9 mouse cellular contexts compared by ENCODE assay signal in genomic region chr6:114917770-114918635, GRCm38 (mm10). TPM values are rescaled to one million over a fixed set of nuclear protein-coding genes. Genes with fewer than 3 reads are reported as not detected.
DNase-seq lines count a peak whose midpoint lies in the region; ATAC-seq and TF ChIP-seq lines count a peak whose summit lies in the region.
"Had no signal": no experiment of that assay in that cellular context is flagged by ENCODE, and none has a peak within 500 bp of the region (broad histone marks: within the 10 kb centered on the region; RNA-seq: fewer than 3 reads in every experiment).

No protein-coding gene starts in this region.

- peak overlapping the region; percentile 69 for H3K4me2 ChIP-seq in heart, embryonic 15.5 days
- peak overlapping the region; percentile 78 for H3K4me2 ChIP-seq in kidney, postnatal 0 days (ENCODE audit: low read length)

- peaks cover 59% of the 10 kb centered on the region for H3K79me2 ChIP-seq in liver, adult 2 months (ENCODE audit: control insufficient read depth, insufficient read depth, low read length)

- no peak overlapping the region for H3K4me3 ChIP-seq in liver, adult 2 months (ENCODE audit: insufficient read depth, low read depth, low read length)
- H3K4me3 ChIP-seq in heart, embryonic 15.5 days: peak overlapping the region; percentile 76
- peak overlapping the region; percentile 77; the same call in 1 of the 2 replicates for H3K4me3 ChIP-seq in kidney, postnatal 0 days (replicated peaks; ENCODE audit: low read depth, low read length)

- TF ChIP-seq CTCF in liver, adult 2 months (IDR thresholded peaks at IDR 0.05; ENCODE audit: low read depth, low read length): no peak
- no peak for TF ChIP-seq CTCF in kidney, postnatal 0 days (IDR thresholded peaks at IDR 0.05; ENCODE audit: low read depth)

- DNase-seq in liver, adult 2 months (ENCODE audit: extremely low read depth, low read depth, low spot score): peak; percentile 52
- DNase-seq in liver: no peak
- no peak for DNase-seq in kidney, postnatal 0 days (ENCODE audit: low spot score)
- peak; percentile 68 to 78 for DNase-seq in lung, postnatal 4 days
- DNase-seq in right cerebral cortex, adult 2 months (ENCODE audit: low spot score in 2 of 2): no peak
- no peak for DNase-seq in layer of hippocampus, adult 9-10 months (ENCODE audit: low spot score)
- DNase-seq in ovary, postnatal 10 days (ENCODE audit: low spot score): no peak

- peaks cover 38% of the 10 kb centered on the region for H3K4me1 ChIP-seq in liver, adult 2 months (ENCODE audit: control insufficient read depth, insufficient read depth, low read length)
- H3K4me1 ChIP-seq in heart, embryonic 15.5 days (replicated peaks): peaks cover 67% of the 10 kb centered on the region
- H3K4me1 ChIP-seq in kidney, postnatal 0 days (replicated peaks; ENCODE audit: insufficient read depth, low read length): peaks cover 64% of the 10 kb centered on the region

- H3K27ac ChIP-seq in liver, adult 2 months (replicated peaks; ENCODE audit: insufficient read depth, low read depth, low read length): peak overlapping the region; percentile 22; the same call in 1 of the 2 replicates
- peak overlapping the region; percentile 88 for H3K27ac ChIP-seq in heart, embryonic 15.5 days
- H3K27ac ChIP-seq in kidney, postnatal 0 days: peak overlapping the region; percentile 90

- WGBS in liver, adult 2 months: 64% methylated on average over 14 of the region's 14 CpGs
- WGBS in heart, embryonic 15.5 days: 54% methylated on average over 14 of the region's 14 CpGs
- 43% methylated on average over 14 of the region's 14 CpGs for WGBS in kidney, postnatal 0 days

- H3K9me3 ChIP-seq in heart, embryonic 15.5 days (replicated peaks): no peaks in the 10 kb centered on the region
- H3K9me3 ChIP-seq in kidney, postnatal 0 days (replicated peaks; ENCODE audit: low read length): no peaks in the 10 kb centered on the region
- H3K9me3 ChIP-seq: G1E had no signal

- TF ChIP-seq POLR2A in liver, adult 2 months (IDR thresholded peaks at IDR 0.05; ENCODE audit: extremely low read depth, insufficient read depth, low read length): no peak

- no peaks in the 10 kb centered on the region for H3K36me3 ChIP-seq in liver, adult 2 months (ENCODE audit: control insufficient read depth, insufficient read depth, low read length)
- H3K36me3 ChIP-seq in heart, embryonic 15.5 days: no peaks in the 10 kb centered on the region
- no peaks in the 10 kb centered on the region for H3K36me3 ChIP-seq in kidney, postnatal 0 days (ENCODE audit: insufficient read depth, low read length)

- no peaks in the 10 kb centered on the region for H3K27me3 ChIP-seq in liver, adult 2 months (ENCODE audit: control insufficient read depth, insufficient read depth, low read length)
- H3K27me3 ChIP-seq in heart, embryonic 15.5 days: no peaks in the 10 kb centered on the region
- no peaks in the 10 kb centered on the region for H3K27me3 ChIP-seq in kidney, postnatal 0 days (ENCODE audit: insufficient read depth, low read length)

- H3K9ac ChIP-seq in liver, adult 2 months (ENCODE audit: low read depth, low read length): no peak overlapping the region
- peak overlapping the region; percentile 88 for H3K9ac ChIP-seq in heart, embryonic 15.5 days
- peak overlapping the region; percentile 83; the same call in 1 of the 2 replicates for H3K9ac ChIP-seq in kidney, postnatal 0 days (ENCODE audit: low read depth, low read length)

- no peak for ATAC-seq in heart, embryonic 15.5 days (replicated peaks; ENCODE audit: insufficient number of reproducible peaks, insufficient read depth, low FRiP score, low read depth)
- no peak for ATAC-seq in kidney, postnatal 0 days (replicated peaks; ENCODE audit: low FRiP score, low read depth)

RNA-seq across cellular contexts. Expression of gene Vgll4, which starts 51.8 kb away (rescaled TPM):
- total RNA-seq in liver, adult 2 months (2014; rRNA removed): 24.3 and 31.0 TPM in 2 replicates
- polyA plus RNA-seq in liver, adult 2 months (2012; rRNA removed): 32.1 and 44.5 TPM in 2 replicates
- polyA plus RNA-seq in heart, embryonic 15.5 days (2015; fragmentation: Nextera tagmentation; extraction: Ambion mirVana): 65.4 and 69.6 TPM in 2 replicates
- 97.2 and 99.7 TPM in 2 replicates for polyA plus RNA-seq in kidney, postnatal 0 days (2015; fragmentation: Nextera tagmentation; extraction: Ambion mirVana)

Comparison
In these comparisons a context has a peak if more than half of its experiments do, and no peak if none do; other contexts are left out.
1. DNase-seq: peak in liver, adult 2 months (single experiment) and lung, postnatal 4 days (2 of 2); none in liver (single experiment), kidney, postnatal 0 days (single experiment), right cerebral cortex, adult 2 months (0 of 2), layer of hippocampus, adult 9-10 months (single experiment) and ovary, postnatal 10 days (single experiment).
2. H3K27ac ChIP-seq: peak in every context shown above with its lines; median percentile 90 in kidney, postnatal 0 days; 88 in heart, embryonic 15.5 days; 22 in liver, adult 2 months.